Mouse (Mus musculus) C2C12 (cell line): Measurements from ENCODE around the gene Frk.

Experiments used
- CEBPB ChIP-seq: IDR thresholded peaks from one replicate; pipeline ENCODE4 v1.6.1; 2011; ENCODE audit warnings: low read depth, mild to moderate bottlenecking, control low read depth, moderate library complexity
- CTCF ChIP-seq: IDR thresholded peaks from one replicate; pipeline ENCODE4 v1.5.1; 2011; ENCODE audit not compliant: control insufficient read depth, insufficient read depth, insufficient read length
- FOSL1 ChIP-seq: IDR thresholded peaks from one replicate; pipeline ENCODE4 v1.8.0; 2011; ENCODE audit warnings: mild to moderate bottlenecking, low read length; ENCODE audit not compliant: poor library complexity, insufficient read depth, severe bottlenecking
- MAX ChIP-seq: IDR thresholded peaks from one replicate; pipeline ENCODE4 v1.6.1; 2011; ENCODE audit warnings: mild to moderate bottlenecking, control low read depth
- MYOD1 ChIP-seq: IDR thresholded peaks from one replicate; pipeline ENCODE4 v1.6.1; 2011; ENCODE audit warnings: low read depth; ENCODE audit not compliant: control insufficient read depth, insufficient read length
- MYOG ChIP-seq: IDR thresholded peaks from one replicate; pipeline ENCODE4 v1.6.1; 2011; ENCODE audit not compliant: control insufficient read depth, insufficient read length; ENCODE audit errors: extremely low read depth
- USF1 ChIP-seq: IDR thresholded peaks from one replicate; pipeline ENCODE4 v1.6.1; 2011; ENCODE audit warnings: low read depth, mild to moderate bottlenecking, control low read depth, moderate library complexity

- TF ChIP-seq CTCF (no peak), MYOD1 (no peak), USF1 (no peak), MYOG (no peak), FOSL1 (no peak), MAX (no peak), CEBPB (no peak)
Measured at GRCm38 (mm10) chr10:34461451-34461850, 21.7 kb upstream of the Frk start.
